Mouse (Mus musculus) lung, adult 2 months (tissue): ENCODE results near the gene Rundc1. TPM values are rescaled to one million over a fixed set of nuclear protein-coding genes. Genes with fewer than 3 reads are reported as not detected.
"Not testable (repeated sequence)": the region's sequence is repeated elsewhere in the genome, so short reads cannot be mapped to it uniquely, and the experiment has no call there.

ENCODE experiments used
- DNase-seq: peaks from one replicate; pipeline ENCODE4 v3.0.0; 2022
- H3K4me1 ChIP-seq: fragments of 200-500 bp; 2 replicates; pipeline ENCODE4 v1.6.1; 2011; ENCODE audit warnings: low read length; ENCODE audit not compliant: control insufficient read depth, insufficient read depth
- H3K4me3 ChIP-seq: fragments of 200-500 bp; replicated peaks from 2 replicates; pipeline ENCODE3; 2011; ENCODE audit warnings: low read depth, mild to moderate bottlenecking, control low read depth, low read length; ENCODE audit errors: extremely low read depth
- CTCF ChIP-seq: fragments of 200-500 bp; IDR thresholded peaks from 2 replicates; pipeline ENCODE4 v1.5.1; 2011; ENCODE audit warnings: mild to moderate bottlenecking, low read length, control low read depth; ENCODE audit not compliant: insufficient read depth
- POLR2A ChIP-seq: fragments of 200-500 bp; IDR thresholded peaks from 2 replicates; pipeline ENCODE4 v1.6.1; 2011; ENCODE audit warnings: low read depth, mild to moderate bottlenecking, control low read depth, low read length, borderline replicate concordance; ENCODE audit errors: extremely low read depth
- WGBS: fragments of 180-500 bp; shearing (Covaris S2); methylation state at CpG from one replicate; pipeline ENCODE4 v1.1.7; 2018; 5-methylcytosine and 5-hydroxymethylcytosine counted together
- polyA plus RNA-seq: library from polyadenylated mRNA; depleted of rRNA; stranded (reverse); fragments of >200 nt; gene quantifications from 2 replicates; pipeline ENCODE4 v1.2.3, GENCODE M21; 2012; rRNA removed

Gene Rundc1
- 21.7 and 22.4 TPM in 2 replicates for polyA plus RNA-seq

GRCm38 (mm10) chr11:101424925-101425813 lies at the start of gene Rundc1, which contains the start of gene Ptges3l:
Gene Rundc1, plus strand, starts transcription at chr11:101425085.
Gene Ptges3l, minus strand, starts transcription at chr11:101425333.
- under 1% methylated on average over 81 of the region's 81 CpGs for WGBS
- peak within 1 kb of the TSS; percentile 80 for H3K4me3 ChIP-seq
- peak; percentile 98 for DNase-seq
- TF ChIP-seq POLR2A = peak; percentile 88; the same call in 1 of the 2 replicates
- no peak for TF ChIP-seq CTCF
- H3K4me1 ChIP-seq = peaks cover 11% of the 10 kb centered on the region

- not testable (repeated sequence) for H3K4me1 ChIP-seq, DNase-seq, H3K4me3 ChIP-seq
- 90% methylated on average over 8 of the region's 8 CpGs for WGBS
Observed at GRCm38 (mm10) chr11:101378196-101378595, 46.7 kb upstream of the Rundc1 start.

GRCm38 (mm10) chr11:101378926-101379325 lies 46.0 kb upstream of the Rundc1 start:
- H3K4me3 ChIP-seq = no peak overlapping the region
- WGBS = 66% methylated on average over 6 of the region's 6 CpGs
- no peaks in the 10 kb centered on the region for H3K4me1 ChIP-seq
- no peak for DNase-seq
- no peak for TF ChIP-seq CTCF
- TF ChIP-seq POLR2A = no peak

- DNase-seq = no peak
- Histone ChIP-seq H3K4me1 (no peaks in the 10 kb centered on the region), H3K4me3 (no peak overlapping the region)
- TF ChIP-seq CTCF = no peak
- no peak for TF ChIP-seq POLR2A
- 26% methylated on average over 4 of the region's 4 CpGs for WGBS
Observed at GRCm38 (mm10) chr11:101381817-101382216, 43.1 kb upstream of the Rundc1 start.

GRCm38 (mm10) chr11:101395110-101395509 lies 29.8 kb upstream of the Rundc1 start:
- WGBS = 1% methylated on average over 8 of the region's 8 CpGs
- DNase-seq = peak; percentile 46

GRCm38 (mm10) chr11:101415306-101415705 lies 9.6 kb upstream of the Rundc1 start:
- WGBS = 87% methylated on average over 2 of the region's 2 CpGs
- peaks cover 6% of the 10 kb centered on the region; the same call in 1 of the 2 replicates for H3K4me1 ChIP-seq
- no peak for DNase-seq
- no peak overlapping the region for H3K4me3 ChIP-seq
- TF ChIP-seq POLR2A (no peak), CTCF (no peak)

More at GRCm38 (mm10) chr11:101395110-101395509, 29.8 kb upstream of the Rundc1 start:
- no peaks in the 10 kb centered on the region for H3K4me1 ChIP-seq
- TF ChIP-seq POLR2A (no peak), CTCF (peak; percentile 83)
- no peak overlapping the region for H3K4me3 ChIP-seq

GRCm38 (mm10) chr11:101416433-101417100 lies 8.3 kb upstream of the Rundc1 start:
- peaks cover 6% of the 10 kb centered on the region; the same call in 1 of the 2 replicates for H3K4me1 ChIP-seq
- H3K4me3 ChIP-seq = peak overlapping the region; percentile 69
- WGBS = 2% methylated on average over 11 of the region's 11 CpGs
- TF ChIP-seq CTCF (no peak), POLR2A (no peak)
- no peak for DNase-seq

- peak; percentile 89 for DNase-seq
- peak within 1 kb of the TSS; percentile 69 for H3K4me3 ChIP-seq
- TF ChIP-seq CTCF = no peak
- TF ChIP-seq POLR2A = 0 out of 2 replicates have a peak, but pooled peaks have one; percentile 58
- WGBS = under 1% methylated on average over 45 of the region's 45 CpGs
- peaks cover 6% of the 10 kb centered on the region; the same call in 1 of the 2 replicates for H3K4me1 ChIP-seq
Observed at GRCm38 (mm10) chr11:101417101-101417855, 7.6 kb upstream of the Rundc1 start, which contains the start of gene Aarsd1. Gene Aarsd1, minus strand, starts transcription at chr11:101417615.

GRCm38 (mm10) chr11:101418991-101419390 lies 5.9 kb upstream of the Rundc1 start:
- WGBS = 60% methylated on average over 6 of the region's 6 CpGs
- peaks cover 7% of the 10 kb centered on the region; the same call in 1 of the 2 replicates for H3K4me1 ChIP-seq
- DNase-seq = no peak
- TF ChIP-seq POLR2A = no peak
- TF ChIP-seq CTCF = no peak
- H3K4me3 ChIP-seq = no peak overlapping the region
